In the genomic region with DNA sequence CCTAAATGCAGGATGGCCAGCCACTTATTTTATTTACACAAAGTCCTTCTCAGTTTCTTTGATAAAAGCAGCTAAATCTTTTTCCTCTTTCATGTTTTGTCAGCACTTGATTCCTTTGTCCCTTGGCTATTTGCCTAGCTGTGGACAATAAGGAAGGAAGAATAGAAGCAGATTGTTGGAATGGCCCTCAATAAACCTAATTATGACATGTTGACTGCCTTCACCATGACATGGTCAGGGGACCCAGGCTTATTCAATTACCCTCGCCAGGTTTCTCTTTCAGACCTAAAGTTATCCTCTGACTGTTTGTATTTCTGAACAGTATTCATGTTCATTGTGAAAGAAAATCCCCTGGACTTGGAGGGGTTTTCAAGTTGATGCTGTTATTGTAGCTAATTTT, we compare ENCODE assay signal across 18 mouse cellular contexts. TPM values are rescaled to one million over a fixed set of nuclear protein-coding genes. Genes with fewer than 3 reads are reported as not detected.
DNase-seq lines count a peak whose midpoint lies in the region; ATAC-seq lines count a peak whose summit lies in the region.
"Had no signal": no experiment of that assay in that cellular context is flagged by ENCODE, and none has a peak within 500 bp of the region (broad histone marks: within the 10 kb centered on the region; RNA-seq: fewer than 3 reads in every experiment).

No protein-coding gene starts in this region.

- H3K9ac ChIP-seq in embryonic facial prominence, embryonic 13.5 days, result no peak overlapping the region
- no peak overlapping the region for H3K9ac ChIP-seq in embryonic facial prominence, embryonic 14.5 days (ENCODE audit: low read depth, low read length)
- H3K9ac ChIP-seq in hindbrain, embryonic 16.5 days (ENCODE audit: low read depth, low read length), result no peak overlapping the region
- no peak overlapping the region for H3K9ac ChIP-seq in neural tube, embryonic 11.5 days (ENCODE audit: low read length)
- no peak overlapping the region for H3K9ac ChIP-seq in intestine, embryonic 16.5 days (ENCODE audit: low read depth, low read length)
- H3K9ac ChIP-seq: forebrain, embryonic 13.5 days; intestine, embryonic 15.5 days; limb, embryonic 15.5 days; liver, postnatal 0 days had no signal

- H3K9me3 ChIP-seq in embryonic facial prominence, embryonic 13.5 days, result no peaks in the 10 kb centered on the region
- no peaks in the 10 kb centered on the region for H3K9me3 ChIP-seq in embryonic facial prominence, embryonic 10.5 days
- H3K9me3 ChIP-seq in embryonic facial prominence, embryonic 14.5 days (ENCODE audit: control insufficient read depth, low read length), result no peaks in the 10 kb centered on the region
- no peaks in the 10 kb centered on the region for H3K9me3 ChIP-seq in hindbrain, embryonic 16.5 days (ENCODE audit: control insufficient read depth, low read length)
- no peaks in the 10 kb centered on the region for H3K9me3 ChIP-seq in neural tube, embryonic 11.5 days (ENCODE audit: control insufficient read depth, low read length)
- H3K9me3 ChIP-seq in intestine, embryonic 16.5 days (ENCODE audit: control insufficient read depth, low read length), result no peaks in the 10 kb centered on the region
- H3K9me3 ChIP-seq: forebrain, embryonic 13.5 days; intestine, embryonic 15.5 days; limb, embryonic 15.5 days had no signal

- no peak for ATAC-seq in embryonic facial prominence, embryonic 13.5 days (ENCODE audit: insufficient number of reproducible peaks, insufficient read depth, low FRiP score, low TSS enrichment, low read depth)
- no peak for ATAC-seq in embryonic facial prominence, embryonic 14.5 days (ENCODE audit: low read depth)
- ATAC-seq in hindbrain, embryonic 16.5 days, result peak; percentile 66; the same call in 1 of the 2 replicates
- ATAC-seq in neural tube, embryonic 11.5 days (ENCODE audit: insufficient read depth, low FRiP score, low TSS enrichment), result no peak
- ATAC-seq in intestine, embryonic 16.5 days, result no peak
- ATAC-seq: forebrain, embryonic 13.5 days; intestine, embryonic 15.5 days; liver, postnatal 0 days had no signal

- peak overlapping the region; percentile 29; the same call in 1 of the 2 replicates for H3K27ac ChIP-seq in embryonic facial prominence, embryonic 13.5 days
- no peak overlapping the region for H3K27ac ChIP-seq in embryonic facial prominence, embryonic 10.5 days (replicated peaks)
- H3K27ac ChIP-seq in embryonic facial prominence, embryonic 14.5 days (replicated peaks; ENCODE audit: low read depth, low read length), result no peak overlapping the region
- H3K27ac ChIP-seq in hindbrain, embryonic 16.5 days (ENCODE audit: low read depth, low read length), result no peak overlapping the region
- H3K27ac ChIP-seq in neural tube, embryonic 11.5 days (ENCODE audit: low read depth, low read length), result no peak overlapping the region
- no peak overlapping the region for H3K27ac ChIP-seq in intestine, embryonic 16.5 days (ENCODE audit: low read length)
- H3K27ac ChIP-seq: forebrain, embryonic 13.5 days; gastrocnemius, adult 2 months; heart, adult 2 months; intestine, embryonic 15.5 days; limb, embryonic 15.5 days had no signal

- H3K4me3 ChIP-seq in embryonic facial prominence, embryonic 13.5 days, result no peak overlapping the region
- no peak overlapping the region for H3K4me3 ChIP-seq in embryonic facial prominence, embryonic 10.5 days
- no peak overlapping the region for H3K4me3 ChIP-seq in embryonic facial prominence, embryonic 14.5 days (ENCODE audit: low read depth, low read length)
- no peak overlapping the region for H3K4me3 ChIP-seq in hindbrain, embryonic 16.5 days (ENCODE audit: low read length)
- H3K4me3 ChIP-seq in neural tube, embryonic 11.5 days (ENCODE audit: low read depth, low read length), result no peak overlapping the region
- H3K4me3 ChIP-seq in intestine, embryonic 16.5 days (ENCODE audit: low read length), result no peak overlapping the region
- H3K4me3 ChIP-seq: forebrain, embryonic 13.5 days; gastrocnemius, adult 2 months; heart, adult 2 months; intestine, embryonic 15.5 days; limb, embryonic 15.5 days had no signal

- peaks cover 68% of the 10 kb centered on the region for H3K4me1 ChIP-seq in embryonic facial prominence, embryonic 13.5 days
- peaks cover 67% of the 10 kb centered on the region for H3K4me1 ChIP-seq in embryonic facial prominence, embryonic 10.5 days
- H3K4me1 ChIP-seq in embryonic facial prominence, embryonic 14.5 days (ENCODE audit: control insufficient read depth, insufficient read depth, low read length), result peaks cover 28% of the 10 kb centered on the region; the same call in 1 of the 2 replicates
- H3K4me1 ChIP-seq in hindbrain, embryonic 16.5 days (ENCODE audit: control insufficient read depth, insufficient read depth, low read depth, low read length), result no peaks in the 10 kb centered on the region; the same call in 1 of the 2 replicates
- peaks cover 26% of the 10 kb centered on the region for H3K4me1 ChIP-seq in neural tube, embryonic 11.5 days (ENCODE audit: control insufficient read depth, insufficient read depth, low read length)
- no peaks in the 10 kb centered on the region for H3K4me1 ChIP-seq in intestine, embryonic 16.5 days (ENCODE audit: control insufficient read depth, insufficient read depth, low read length)
- H3K4me1 ChIP-seq: intestine, embryonic 15.5 days had no signal

- no peak for DNase-seq in embryonic facial prominence, embryonic 10.5 days (ENCODE audit: low spot score)
- DNase-seq in embryonic facial prominence, embryonic 14.5 days (ENCODE audit: low spot score), result no peak
- DNase-seq in neural tube, embryonic 11.5 days (ENCODE audit: low spot score), result no peak
- no peak for DNase-seq in ovary, postnatal 14 days (ENCODE audit: low spot score)
- DNase-seq in layer of hippocampus, adult 9-11 months, result no peak
- DNase-seq: cerebellum, adult 2 months; gastrocnemius, adult 2 months; heart, adult 2 months; heart, postnatal 10 days; kidney, postnatal 10 days; liver, postnatal 0 days; right cerebral cortex, postnatal 25 days had no signal

- peaks cover 9% of the 10 kb centered on the region for H3K27me3 ChIP-seq in embryonic facial prominence, embryonic 13.5 days
- H3K27me3 ChIP-seq in embryonic facial prominence, embryonic 10.5 days (replicated peaks; ENCODE audit: low read depth, poor library complexity, severe bottlenecking), result peaks cover 91% of the 10 kb centered on the region
- peaks cover 40% of the 10 kb centered on the region for H3K27me3 ChIP-seq in embryonic facial prominence, embryonic 14.5 days (replicated peaks; ENCODE audit: control insufficient read depth, insufficient read depth, low read length)
- peaks cover 28% of the 10 kb centered on the region for H3K27me3 ChIP-seq in hindbrain, embryonic 16.5 days (replicated peaks; ENCODE audit: control insufficient read depth, insufficient read depth, low read length)
- peaks cover 40% of the 10 kb centered on the region for H3K27me3 ChIP-seq in neural tube, embryonic 11.5 days (ENCODE audit: control insufficient read depth, insufficient read depth, low read length)
- peaks cover 35% of the 10 kb centered on the region for H3K27me3 ChIP-seq in intestine, embryonic 16.5 days (replicated peaks; ENCODE audit: control insufficient read depth, insufficient read depth, low read length)

- WGBS in embryonic facial prominence, embryonic 13.5 days, result 11% methylated on average over 1 of the region's 1 CpGs
- 5% methylated on average over 1 of the region's 1 CpGs for WGBS in embryonic facial prominence, embryonic 10.5 days
- 25% methylated on average over 1 of the region's 1 CpGs for WGBS in embryonic facial prominence, embryonic 14.5 days
- 10% methylated on average over 1 of the region's 1 CpGs for WGBS in hindbrain, embryonic 16.5 days
- WGBS in neural tube, embryonic 11.5 days, result 22% methylated on average over 1 of the region's 1 CpGs
- 37% methylated on average over 1 of the region's 1 CpGs for WGBS in intestine, embryonic 16.5 days

- peak overlapping the region; percentile 32 for H3K4me2 ChIP-seq in embryonic facial prominence, embryonic 13.5 days
- H3K4me2 ChIP-seq in embryonic facial prominence, embryonic 14.5 days (ENCODE audit: low read depth, low read length), result peak overlapping the region; percentile 17; the same call in 1 of the 2 replicates
- no peak overlapping the region for H3K4me2 ChIP-seq in hindbrain, embryonic 16.5 days (ENCODE audit: low read length)
- peak overlapping the region; percentile 7; the same call in 1 of the 2 replicates for H3K4me2 ChIP-seq in neural tube, embryonic 11.5 days (ENCODE audit: low read depth)
- H3K4me2 ChIP-seq in intestine, embryonic 16.5 days (ENCODE audit: low read depth, low read length), result no peak overlapping the region
- H3K4me2 ChIP-seq: forebrain, embryonic 13.5 days; intestine, embryonic 15.5 days; limb, embryonic 15.5 days had no signal

- peaks cover 11% of the 10 kb centered on the region; the same call in 1 of the 2 replicates for H3K36me3 ChIP-seq in embryonic facial prominence, embryonic 13.5 days
- 0 out of 2 replicates have a peak, but pooled peaks cover 4% of the 10 kb centered on the region for H3K36me3 ChIP-seq in embryonic facial prominence, embryonic 10.5 days (replicated peaks)
- H3K36me3 ChIP-seq in embryonic facial prominence, embryonic 14.5 days (ENCODE audit: control insufficient read depth, insufficient read depth, low read length), result no peaks in the 10 kb centered on the region
- no peaks in the 10 kb centered on the region for H3K36me3 ChIP-seq in hindbrain, embryonic 16.5 days (ENCODE audit: control insufficient read depth, insufficient read depth, low read length)
- no peaks in the 10 kb centered on the region for H3K36me3 ChIP-seq in neural tube, embryonic 11.5 days (ENCODE audit: control insufficient read depth, insufficient read depth, low read length)
- H3K36me3 ChIP-seq in intestine, embryonic 16.5 days (ENCODE audit: control insufficient read depth, insufficient read depth, low read length), result no peaks in the 10 kb centered on the region
- H3K36me3 ChIP-seq: intestine, embryonic 15.5 days; limb, embryonic 15.5 days had no signal

RNA-seq across cellular contexts. Expression of a gene that starts 25.3 kb away (rescaled TPM):
- 79.9 and 82.3 TPM in 2 replicates for polyA plus RNA-seq in embryonic facial prominence, embryonic 13.5 days (2015; fragmentation: Nextera tagmentation; extraction: Ambion mirVana)
- 16.6 and 17.7 TPM in 2 replicates for polyA plus RNA-seq in embryonic facial prominence, embryonic 10.5 days (2016; fragmentation: Nextera tagmentation; extraction: Ambion mirVana)
- 9.4 and 12.4 TPM in 2 replicates for polyA plus RNA-seq in embryonic facial prominence, embryonic 14.5 days (2014; fragmentation: Nextera tagmentation; extraction: Ambion mirVana)
- 11.7 and 12.5 TPM in 2 replicates for polyA plus RNA-seq in hindbrain, embryonic 16.5 days (2015; fragmentation: Nextera tagmentation; extraction: Ambion mirVana)
- polyA plus RNA-seq in neural tube, embryonic 11.5 days (2014; fragmentation: Nextera tagmentation; extraction: Ambion mirVana), result 36.2 and 42.8 TPM in 2 replicates
- not detected in 2 replicates for polyA plus RNA-seq in intestine, embryonic 16.5 days (2015; fragmentation: Nextera tagmentation; extraction: Ambion mirVana)
- polyA plus RNA-seq: intestine, embryonic 15.5 days; liver, postnatal 0 days had no signal

Comparison
In these comparisons a context has a peak if more than half of its experiments do, and no peak if none do; other contexts are left out.
1. H3K4me2 ChIP-seq: peak in embryonic facial prominence, embryonic 13.5 days (single experiment), embryonic facial prominence, embryonic 14.5 days (single experiment) and neural tube, embryonic 11.5 days (single experiment); none in hindbrain, embryonic 16.5 days (single experiment) and intestine, embryonic 16.5 days (single experiment).
2. RNA of a gene that starts 25.3 kb away (polyA plus RNA-seq): 79.9 to 82.3 TPM in embryonic facial prominence, embryonic 13.5 days, 36.2 to 42.8 TPM in neural tube, embryonic 11.5 days, 16.6 to 17.7 TPM in embryonic facial prominence, embryonic 10.5 days, 11.7 to 12.5 TPM in hindbrain, embryonic 16.5 days and 9.4 to 12.4 TPM in embryonic facial prominence, embryonic 14.5 days; not detected in intestine, embryonic 16.5 days; every median in the first group is over 10 times any median in the second.